Comparison of ENCODE assay signal across 29 mouse cellular contexts in genomic region chr2:22679944-22680343, GRCm38 (mm10). TPM values are rescaled to one million over a fixed set of nuclear protein-coding genes. Genes with fewer than 3 reads are reported as not detected.
A peak's percentile ranks its signal among the peaks of the same experiment; 100 is the strongest.
DNase-seq lines count a peak whose midpoint lies in the region; ATAC-seq and TF ChIP-seq lines count a peak whose summit lies in the region.
"Had no signal": no experiment of that assay in that cellular context is flagged by ENCODE, and none has a peak within 500 bp of the region (broad histone marks: within the 10 kb centered on the region; RNA-seq: fewer than 3 reads in every experiment).

No protein-coding gene starts in this region.

- no peaks in the 10 kb centered on the region for H3K79me3 ChIP-seq in C2C12 (ENCODE audit: low read depth)

- H3K4me2 ChIP-seq in forebrain, embryonic 16.5 days (ENCODE audit: low read length), result no peak overlapping the region
- H3K4me2 ChIP-seq: embryonic facial prominence, embryonic 13.5 days; heart, embryonic 13.5 days; hindbrain, embryonic 14.5 days had no signal

- 51% methylated on average over 4 of the region's 4 CpGs for WGBS in forebrain, embryonic 16.5 days
- 80% methylated on average over 4 of the region's 4 CpGs for WGBS in forebrain, embryonic 10.5 days

- H3K36me3 ChIP-seq in forebrain, embryonic 16.5 days (ENCODE audit: control insufficient read depth, insufficient read depth), result peaks cover 9% of the 10 kb centered on the region
- H3K36me3 ChIP-seq in forebrain, embryonic 10.5 days (replicated peaks), result no peaks in the 10 kb centered on the region
- no peaks in the 10 kb centered on the region for H3K36me3 ChIP-seq in C2C12 (ENCODE audit: control insufficient read depth, insufficient read depth)
- H3K36me3 ChIP-seq: embryonic facial prominence, embryonic 13.5 days; heart, embryonic 13.5 days; limb, embryonic 10.5 days had no signal

- H3K4me1 ChIP-seq in forebrain, embryonic 16.5 days (replicated peaks; ENCODE audit: control insufficient read depth, insufficient read depth, low read length), result no peaks in the 10 kb centered on the region
- H3K4me1 ChIP-seq in forebrain, embryonic 10.5 days, result peaks cover 6% of the 10 kb centered on the region; the same call in 1 of the 2 replicates
- H3K4me1 ChIP-seq: embryonic facial prominence, embryonic 13.5 days; heart, embryonic 13.5 days; limb, embryonic 10.5 days had no signal

- no peaks in the 10 kb centered on the region for H3K9me3 ChIP-seq in forebrain, embryonic 16.5 days (ENCODE audit: control insufficient read depth, low read length)
- no peaks in the 10 kb centered on the region for H3K9me3 ChIP-seq in forebrain, embryonic 10.5 days
- H3K9me3 ChIP-seq: embryonic facial prominence, embryonic 13.5 days; heart, embryonic 13.5 days; limb, embryonic 10.5 days had no signal

- no peaks in the 10 kb centered on the region for H3K79me2 ChIP-seq in C2C12 (ENCODE audit: control insufficient read depth, insufficient read depth)

- TF ChIP-seq CTCF in C2C12 (IDR thresholded peaks at IDR 0.05; ENCODE audit: control insufficient read depth, insufficient read depth, insufficient read length), result no peak

- H3K9ac ChIP-seq in forebrain, embryonic 16.5 days (replicated peaks; ENCODE audit: low read depth, low read length), result no peak overlapping the region
- H3K9ac ChIP-seq: embryonic facial prominence, embryonic 13.5 days; heart, embryonic 13.5 days; hindbrain, embryonic 14.5 days had no signal

- no peaks in the 10 kb centered on the region for H3K27me3 ChIP-seq in forebrain, embryonic 16.5 days (replicated peaks; ENCODE audit: control insufficient read depth, insufficient read depth, low read length)
- H3K27me3 ChIP-seq in forebrain, embryonic 10.5 days (ENCODE audit: poor library complexity, severe bottlenecking), result no peaks in the 10 kb centered on the region
- H3K27me3 ChIP-seq in C2C12 (ENCODE audit: control insufficient read depth, insufficient read depth, insufficient read length), result no peaks in the 10 kb centered on the region
- H3K27me3 ChIP-seq: embryonic facial prominence, embryonic 13.5 days; heart, embryonic 13.5 days; Patski had no signal

- no peak overlapping the region for H3ac ChIP-seq in C2C12 (ENCODE audit: control insufficient read depth, insufficient read length, low read depth)

- peak; percentile 8; the same call in 1 of the 2 replicates for ATAC-seq in forebrain, embryonic 16.5 days
- ATAC-seq: lung, postnatal 0 days; midbrain, embryonic 16.5 days; Patski had no signal

- DNase-seq in forebrain, embryonic 10.5 days (ENCODE audit: extremely low spot score, low spot score), result no peak
- DNase-seq in 3T3-L1 (ENCODE audit: low read depth, low spot score), result peak; percentile 39
- DNase-seq in adrenal gland, postnatal 36 days, result peak; percentile 15 to 26
- no peak for DNase-seq in thymus, postnatal 25 days
- no peak for DNase-seq in cerebellum, postnatal 36 days
- DNase-seq in cerebellum, adult 11-12 months, result no peak
- DNase-seq: cerebellum, postnatal 10 days; embryo, embryonic 11 days; gastrocnemius, postnatal 25 days; heart, postnatal 4 days; kidney, adult 2 months; thymus, adult 2 months had no signal

- H3K4me3 ChIP-seq in forebrain, embryonic 16.5 days (replicated peaks; ENCODE audit: low read length), result no peak overlapping the region
- H3K4me3 ChIP-seq in forebrain, embryonic 10.5 days, result no peak overlapping the region
- H3K4me3 ChIP-seq in C2C12 (ENCODE audit: insufficient read depth, poor library complexity, severe bottlenecking), result no peak overlapping the region
- H3K4me3 ChIP-seq: embryonic facial prominence, embryonic 13.5 days; erythroblast, embryonic 14.5 days; heart, embryonic 13.5 days; limb, embryonic 10.5 days had no signal

- no peak overlapping the region for H3K27ac ChIP-seq in forebrain, embryonic 16.5 days (ENCODE audit: low read length)
- H3K27ac ChIP-seq in forebrain, embryonic 10.5 days, result no peak overlapping the region
- H3K27ac ChIP-seq: embryonic facial prominence, embryonic 13.5 days; heart, embryonic 13.5 days; hindbrain, embryonic 14.5 days; kidney, postnatal 0 days; limb, embryonic 10.5 days; macrophage had no signal

TF ChIP-seq in C2C12, 6 proteins besides CTCF, POLR2A, EP300 and RAD21:
- TF ChIP-seq CEBPB (IDR thresholded peaks at IDR 0.05; ENCODE audit: low read depth), result no peak
- no peak for TF ChIP-seq MYOG (IDR thresholded peaks at IDR 0.05; ENCODE audit: control insufficient read depth, extremely low read depth, insufficient read length)
- peak; percentile 12 for TF ChIP-seq FOSL1 (IDR thresholded peaks at IDR 0.05; ENCODE audit: insufficient read depth, low read length, poor library complexity, severe bottlenecking)

RNA-seq across cellular contexts. Expression of gene Gad2, which starts 57.9 kb away (rescaled TPM):
- 64.7 and 74.4 TPM in 2 replicates for polyA plus RNA-seq in forebrain, embryonic 16.5 days (2015; fragmentation: Nextera tagmentation; extraction: Ambion mirVana)
- 4.8 and 7.0 TPM in 2 replicates for polyA plus RNA-seq in forebrain, embryonic 10.5 days (2016; fragmentation: Nextera tagmentation; extraction: Ambion mirVana)
- not detected for polyA plus RNA-seq in C2C12 (2012; fragmentation: generic; extraction: Trizol)
- total RNA-seq in adrenal gland, postnatal 36 days (2021), result not detected
- total RNA-seq: gastrocnemius, postnatal 25 days; heart, adult 18-20 months; heart, postnatal 4 days had no signal
- polyA plus RNA-seq: erythroblast, embryonic 14.5 days; intestine, embryonic 14.5 days; kidney, adult 2 months; kidney, postnatal 0 days; liver, adult 2 months; liver, embryonic 16.5 days; lung, postnatal 0 days; macrophage; Patski; thymus, adult 2 months; urinary bladder, adult 2 months had no signal

Comparison
In these comparisons a context has a peak if more than half of its experiments do, and no peak if none do; other contexts are left out.
1. DNase-seq: peak in 3T3-L1 (single experiment) and adrenal gland, postnatal 36 days (2 of 2); none in forebrain, embryonic 10.5 days (single experiment), thymus, postnatal 25 days (single experiment), cerebellum, postnatal 36 days (0 of 2) and cerebellum, adult 11-12 months (single experiment).